ENCODE assay signal across 8 mouse cellular contexts in genomic region chr2:25193330-25193770, GRCm38 (mm10). TPM values are rescaled to one million over a fixed set of nuclear protein-coding genes. Genes with fewer than 3 reads are reported as not detected.
DNase-seq lines count a peak whose midpoint lies in the region; ATAC-seq and TF ChIP-seq lines count a peak whose summit lies in the region.

No protein-coding gene starts in this region.

- TF ChIP-seq CTCF in ES-Bruce4 (IDR thresholded peaks at IDR 0.05; ENCODE audit: low read depth, low read length) = peak; percentile 97
- TF ChIP-seq CTCF in lung, adult 2 months (IDR thresholded peaks at IDR 0.05; ENCODE audit: insufficient read depth, low read length) = peak; percentile 93

- H3K27me3 ChIP-seq in ES-Bruce4 (ENCODE audit: control insufficient read depth, insufficient read depth, low read length, poor library complexity, severe bottlenecking) = no peaks in the 10 kb centered on the region
- H3K27me3 ChIP-seq in forebrain, embryonic 12.5 days = peaks cover 38% of the 10 kb centered on the region
- H3K27me3 ChIP-seq in neural tube, embryonic 15.5 days (replicated peaks) = peaks cover 38% of the 10 kb centered on the region

- H3K9ac ChIP-seq in ES-Bruce4 (ENCODE audit: low read depth, poor library complexity, severe bottlenecking) = no peak overlapping the region
- H3K9ac ChIP-seq in forebrain, embryonic 12.5 days = peak overlapping the region; percentile 12; the same call in 1 of the 2 replicates
- no peak overlapping the region for H3K9ac ChIP-seq in neural tube, embryonic 15.5 days (replicated peaks)

- no peaks in the 10 kb centered on the region for H3K9me3 ChIP-seq in ES-Bruce4 (replicated peaks; ENCODE audit: control insufficient read depth, insufficient read depth, low read length, poor library complexity, severe bottlenecking)
- no peaks in the 10 kb centered on the region for H3K9me3 ChIP-seq in forebrain, embryonic 12.5 days
- no peaks in the 10 kb centered on the region for H3K9me3 ChIP-seq in neural tube, embryonic 15.5 days (replicated peaks)

- H3K4me3 ChIP-seq in ES-Bruce4 (ENCODE audit: low read depth, low read length) = no peak overlapping the region
- H3K4me3 ChIP-seq in forebrain, embryonic 12.5 days (replicated peaks) = no peak overlapping the region
- no peak overlapping the region for H3K4me3 ChIP-seq in lung, adult 2 months (replicated peaks; ENCODE audit: extremely low read depth, low read depth, low read length)
- no peak overlapping the region for H3K4me3 ChIP-seq in neural tube, embryonic 15.5 days (replicated peaks)

- H3K4me2 ChIP-seq in forebrain, embryonic 12.5 days = no peak overlapping the region
- peak overlapping the region; percentile 22; the same call in 1 of the 2 replicates for H3K4me2 ChIP-seq in neural tube, embryonic 15.5 days

- WGBS in forebrain, embryonic 12.5 days = 7% methylated on average over 6 of the region's 6 CpGs
- WGBS in lung, adult 2 months = under 1% methylated on average over 6 of the region's 6 CpGs
- 2% methylated on average over 6 of the region's 6 CpGs for WGBS in neural tube, embryonic 15.5 days

- no peaks in the 10 kb centered on the region for H3K36me3 ChIP-seq in ES-Bruce4 (ENCODE audit: control insufficient read depth, insufficient read depth, low read length, poor library complexity, severe bottlenecking)
- peaks cover 5% of the 10 kb centered on the region; the same call in 1 of the 2 replicates for H3K36me3 ChIP-seq in forebrain, embryonic 12.5 days (replicated peaks)
- no peaks in the 10 kb centered on the region for H3K36me3 ChIP-seq in neural tube, embryonic 15.5 days

- intact Hi-C loops in heart, postnatal 14 days (cut with DNase I) = loop anchor here (1.0 kb wide), 1 partner anchor 35 kb away; no protein-coding TSS in a partner anchor

- no peaks in the 10 kb centered on the region for H3K4me1 ChIP-seq in ES-Bruce4 (ENCODE audit: control insufficient read depth, insufficient read depth, low read length)
- H3K4me1 ChIP-seq in forebrain, embryonic 12.5 days = peaks cover 10% of the 10 kb centered on the region
- H3K4me1 ChIP-seq in lung, adult 2 months (ENCODE audit: control insufficient read depth, insufficient read depth, low read length) = peaks cover 26% of the 10 kb centered on the region
- peaks cover 13% of the 10 kb centered on the region for H3K4me1 ChIP-seq in neural tube, embryonic 15.5 days

- H3K27ac ChIP-seq in ES-Bruce4 (ENCODE audit: insufficient read depth, low read length) = no peak overlapping the region
- H3K27ac ChIP-seq in forebrain, embryonic 12.5 days = no peak overlapping the region
- H3K27ac ChIP-seq in neural tube, embryonic 15.5 days (replicated peaks) = no peak overlapping the region

- TF ChIP-seq EP300 in ES-Bruce4 (IDR thresholded peaks at IDR 0.05; ENCODE audit: insufficient read depth, low read depth, low read length) = 0 out of 2 replicates have a peak, but pooled peaks have one; percentile 60

- peak; percentile 83 for DNase-seq in c-Kit-positive CD71-positive TER-119-negative erythroid progenitor cells, embryonic 14.5 days (ENCODE audit: low read depth)
- peak; percentile 87 to 88 for DNase-seq in heart, postnatal 14 days
- peak; percentile 88 for DNase-seq in layer of hippocampus, adult 11-12 months (ENCODE audit: low spot score)
- peak; percentile 80 for DNase-seq in lung, adult 2 months
- DNase-seq in thymus, adult 18-20 months = peak; percentile 62 to 79

- TF ChIP-seq POLR2A in ES-Bruce4 (IDR thresholded peaks at IDR 0.05; ENCODE audit: insufficient read depth, low read length) = no peak
- 0 out of 2 replicates have a peak, but pooled peaks have one; percentile 18 for TF ChIP-seq POLR2A in lung, adult 2 months (IDR thresholded peaks at IDR 0.05; ENCODE audit: borderline replicate concordance, extremely low read depth, low read depth, low read length)

- ATAC-seq in forebrain, embryonic 12.5 days (ENCODE audit: low FRiP score) = peak; percentile 78
- ATAC-seq in neural tube, embryonic 15.5 days (ENCODE audit: low FRiP score) = peak; percentile 74

RNA-seq across cellular contexts. Expression of gene Tor4a, which starts 3.3 kb away (rescaled TPM):
- polyA plus RNA-seq in ES-Bruce4 (2011; ENCODE audit: insufficient read depth, insufficient read length, low read depth, missing spikeins) = 4.5 and 6.9 TPM in 2 replicates
- polyA plus RNA-seq in forebrain, embryonic 12.5 days (2016; fragmentation: Nextera tagmentation; extraction: Ambion mirVana) = 0.62 and 1.0 TPM in 2 replicates
- 1 to 10 TPM; 5.0 to 5.5 TPM for total RNA-seq in heart, postnatal 14 days (2021)
- polyA plus RNA-seq in lung, adult 2 months (2012; rRNA removed) = 52.8 and 54.9 TPM in 2 replicates
- polyA plus RNA-seq in neural tube, embryonic 15.5 days (2015; fragmentation: Nextera tagmentation; extraction: Ambion mirVana) = 1.6 and 5.9 TPM in 2 replicates

RNA-seq across cellular contexts. Expression of gene Nrarp, which starts 12.8 kb away (rescaled TPM):
- polyA plus RNA-seq in ES-Bruce4 (2011; ENCODE audit: insufficient read depth, insufficient read length, low read depth, missing spikeins) = 9.8 and 10.2 TPM in 2 replicates
- 76.8 and 81.0 TPM in 2 replicates for polyA plus RNA-seq in forebrain, embryonic 12.5 days (2016; fragmentation: Nextera tagmentation; extraction: Ambion mirVana)
- total RNA-seq in heart, postnatal 14 days (2021) = 10 to 100 TPM; 14.0 to 15.0 TPM
- polyA plus RNA-seq in lung, adult 2 months (2012; rRNA removed) = 46.0 and 69.2 TPM in 2 replicates
- 15.0 and 16.8 TPM in 2 replicates for polyA plus RNA-seq in neural tube, embryonic 15.5 days (2015; fragmentation: Nextera tagmentation; extraction: Ambion mirVana)

RNA-seq across cellular contexts. Expression of gene Nelfb, which starts 17.9 kb away (rescaled TPM):
- polyA plus RNA-seq in ES-Bruce4 (2011; ENCODE audit: insufficient read depth, insufficient read length, low read depth, missing spikeins) = 36.1 and 41.0 TPM in 2 replicates
- polyA plus RNA-seq in forebrain, embryonic 12.5 days (2016; fragmentation: Nextera tagmentation; extraction: Ambion mirVana) = 106 and 111 TPM in 2 replicates
- total RNA-seq in heart, postnatal 14 days (2021) = 10 to 100 TPM; 35.7 to 36.2 TPM
- 58.0 and 94.5 TPM in 2 replicates for polyA plus RNA-seq in lung, adult 2 months (2012; rRNA removed)
- polyA plus RNA-seq in neural tube, embryonic 15.5 days (2015; fragmentation: Nextera tagmentation; extraction: Ambion mirVana) = 101 and 105 TPM in 2 replicates

RNA-seq across cellular contexts. Expression of gene Stpg3, which starts 21.1 kb away (rescaled TPM):
- not detected in 2 replicates for polyA plus RNA-seq in ES-Bruce4 (2011; ENCODE audit: insufficient read depth, insufficient read length, low read depth, missing spikeins)
- not detected in 2 replicates for polyA plus RNA-seq in forebrain, embryonic 12.5 days (2016; fragmentation: Nextera tagmentation; extraction: Ambion mirVana)
- total RNA-seq in heart, postnatal 14 days (2021) = not detected
- polyA plus RNA-seq in lung, adult 2 months (2012; rRNA removed) = not detected in 2 replicates
- not detected in 2 replicates for polyA plus RNA-seq in neural tube, embryonic 15.5 days (2015; fragmentation: Nextera tagmentation; extraction: Ambion mirVana)

RNA-seq across cellular contexts. Expression of gene Fam166a, which starts 25.2 kb away (rescaled TPM):
- polyA plus RNA-seq in ES-Bruce4 (2011; ENCODE audit: insufficient read depth, insufficient read length, low read depth, missing spikeins) = 1.8 TPM in 1 of 2 replicates, not detected in the other
- 0.46 and 0.87 TPM in 2 replicates for polyA plus RNA-seq in forebrain, embryonic 12.5 days (2016; fragmentation: Nextera tagmentation; extraction: Ambion mirVana)
- not detected for total RNA-seq in heart, postnatal 14 days (2021)
- polyA plus RNA-seq in lung, adult 2 months (2012; rRNA removed) = 0.17 TPM in 1 of 2 replicates, not detected in the other
- polyA plus RNA-seq in neural tube, embryonic 15.5 days (2015; fragmentation: Nextera tagmentation; extraction: Ambion mirVana) = not detected in 2 replicates
